Mouse (Mus musculus) embryonic fibroblast, embryonic 13.5 days (primary cell): ENCODE data around the gene Por.

Experiments
- CTCF ChIP-seq: IDR thresholded peaks from 2 replicates; pipeline ENCODE4 v1.5.1; 2011; ENCODE audit warnings: mild to moderate bottlenecking, control low read depth, low read length, moderate library complexity, borderline replicate concordance; ENCODE audit not compliant: insufficient read depth
- POLR2A ChIP-seq: IDR thresholded peaks from 2 replicates; pipeline ENCODE4 v1.6.1; 2011; ENCODE audit warnings: low read depth, mild to moderate bottlenecking, control low read depth, low read length, moderate library complexity

GRCm38 (mm10) chr5:135726641-135727346 is 57.0 kb downstream of the Por start:
- TF ChIP-seq CTCF (no peak), POLR2A (no peak)
